Mouse (Mus musculus) testis, adult 2 months (tissue): ENCODE results near the gene Proser3.

Source experiments
- CTCF ChIP-seq: fragments of 200-500 bp; IDR thresholded peaks from 2 replicates; pipeline ENCODE4 v1.5.1; 2012; ENCODE audit warnings: low read depth, mild to moderate bottlenecking, inconsistent platforms, low read length, moderate library complexity; ENCODE audit not compliant: control insufficient read depth, insufficient read depth, insufficient replicate concordance
- POLR2A ChIP-seq: fragments of 200-500 bp; IDR thresholded peaks from 2 replicates; pipeline ENCODE4 v1.6.1; 2012; ENCODE audit warnings: low read depth, mild to moderate bottlenecking, inconsistent platforms, low read length, moderate library complexity; ENCODE audit not compliant: control insufficient read depth

- TF ChIP-seq POLR2A = no peak; the same call in 1 of the 2 replicates
- TF ChIP-seq CTCF = no peak
These were observed 36.0 kb upstream of the Proser3 start for GRCm38 (mm10) chr7:30587842-30588667.
